Mouse (Mus musculus): ENCODE results near the gene Ranbp3. TPM values are rescaled to one million over a fixed set of nuclear protein-coding genes. Genes with fewer than 3 reads are reported as not detected.

The Ranbp3 gene
- polyA plus RNA-seq, 1 experiment, result 70.0 TPM

- no peaks in the 10 kb centered on the region for H3K36me3 ChIP-seq (ENCODE audit: control insufficient read depth, insufficient read depth)
- H3K4me3 ChIP-seq, result no peak overlapping the region
- H3ac ChIP-seq (ENCODE audit: control insufficient read depth, insufficient read length), result no peak overlapping the region
- peaks cover 63% of the 10 kb centered on the region for H3K27me3 ChIP-seq (ENCODE audit: control insufficient read depth, insufficient read depth, insufficient read length)
- no peak overlapping the region for H3K4me2 ChIP-seq (ENCODE audit: low read depth)
- H3K79me2 ChIP-seq (ENCODE audit: control insufficient read depth, insufficient read depth), result no peaks in the 10 kb centered on the region
- TF ChIP-seq E2F4 (IDR thresholded peaks at IDR 0.05; ENCODE audit: insufficient read depth), result no peak
- no peak for TF ChIP-seq REST (IDR thresholded peaks at IDR 0.05; ENCODE audit: insufficient read depth, insufficient read length)
- no peak for TF ChIP-seq MAX (IDR thresholded peaks at IDR 0.05; ENCODE audit: low read depth)
- TF ChIP-seq SRF (IDR thresholded peaks at IDR 0.05; ENCODE audit: control insufficient read depth, insufficient read length, low read depth), result no peak
- TF ChIP-seq POLR2A (IDR thresholded peaks at IDR 0.05; ENCODE audit: insufficient read length, low read depth), result no peak
- TF ChIP-seq TCF3 (IDR thresholded peaks at IDR 0.05; ENCODE audit: insufficient read length, low read depth), result no peak
- no peak for TF ChIP-seq CEBPB (IDR thresholded peaks at IDR 0.05; ENCODE audit: insufficient read depth, poor library complexity, severe bottlenecking)
- no peak for TF ChIP-seq MYOG (IDR thresholded peaks at IDR 0.05; ENCODE audit: control insufficient read depth in 1 of 3, insufficient read depth in 1 of 3, insufficient read length in 2 of 3, low read depth in 2 of 3)
- no peak for TF ChIP-seq USF1 (IDR thresholded peaks at IDR 0.05; ENCODE audit: low read depth)
- TF ChIP-seq MYOD1 (IDR thresholded peaks at IDR 0.05; ENCODE audit: control insufficient read depth in 1 of 3, insufficient read length in 2 of 3, low read depth in 2 of 3), result no peak
- no peak for TF ChIP-seq POLR2AphosphoS2 (IDR thresholded peaks at IDR 0.05; ENCODE audit: insufficient read length, low read depth)
- TF ChIP-seq TCF12 (IDR thresholded peaks at IDR 0.05; ENCODE audit: insufficient read depth, poor library complexity, severe bottlenecking), result no peak
Measured at GRCm38 (mm10) chr17:56740788-56741160, 67.7 kb downstream of the Ranbp3 start.

GRCm38 (mm10) chr17:56744173-56744572 is 71.1 kb downstream of the Ranbp3 start:
- Histone ChIP-seq H3K4me3 (no peak overlapping the region), H3K79me2 (ENCODE audit: control insufficient read depth, insufficient read depth) (no peaks in the 10 kb centered on the region), H3K36me3 (ENCODE audit: control insufficient read depth, insufficient read depth) (no peaks in the 10 kb centered on the region), H3K4me2 (ENCODE audit: low read depth) (no peak overlapping the region), H3K27me3 (ENCODE audit: control insufficient read depth, insufficient read depth, insufficient read length) (peaks cover 44% of the 10 kb centered on the region), H3ac (ENCODE audit: control insufficient read depth, insufficient read length) (no peak overlapping the region)
- TF ChIP-seq POLR2AphosphoS2 (IDR thresholded peaks at IDR 0.05; ENCODE audit: insufficient read length, low read depth) (no peak), MYOG (IDR thresholded peaks at IDR 0.05; ENCODE audit: control insufficient read depth in 1 of 3, insufficient read depth in 1 of 3, insufficient read length in 2 of 3, low read depth in 2 of 3) (no peak), SRF (IDR thresholded peaks at IDR 0.05; ENCODE audit: control insufficient read depth, insufficient read length, low read depth) (no peak), CEBPB (IDR thresholded peaks at IDR 0.05; ENCODE audit: insufficient read depth, poor library complexity, severe bottlenecking) (no peak), REST (IDR thresholded peaks at IDR 0.05; ENCODE audit: insufficient read depth, insufficient read length) (no peak), TCF12 (IDR thresholded peaks at IDR 0.05; ENCODE audit: insufficient read depth, poor library complexity, severe bottlenecking) (no peak), POLR2A (IDR thresholded peaks at IDR 0.05; ENCODE audit: insufficient read length, low read depth) (no peak), MYOD1 (IDR thresholded peaks at IDR 0.05; ENCODE audit: control insufficient read depth in 1 of 3, insufficient read length in 2 of 3, low read depth in 2 of 3) (no peak), E2F4 (IDR thresholded peaks at IDR 0.05; ENCODE audit: insufficient read depth) (no peak), TCF3 (IDR thresholded peaks at IDR 0.05; ENCODE audit: insufficient read length, low read depth) (no peak), MAX (IDR thresholded peaks at IDR 0.05; ENCODE audit: low read depth) (no peak), USF1 (IDR thresholded peaks at IDR 0.05; ENCODE audit: low read depth) (no peak)

- H3K4me3 ChIP-seq, result no peak overlapping the region
- no peak overlapping the region for H3ac ChIP-seq (ENCODE audit: control insufficient read depth, insufficient read length)
- TF ChIP-seq MYOG (IDR thresholded peaks at IDR 0.05; ENCODE audit: control insufficient read depth in 1 of 3, insufficient read depth in 1 of 3, insufficient read length in 2 of 3, low read depth in 2 of 3) (no peak), POLR2A (IDR thresholded peaks at IDR 0.05; ENCODE audit: insufficient read length, low read depth) (no peak), TCF12 (IDR thresholded peaks at IDR 0.05; ENCODE audit: insufficient read depth, poor library complexity, severe bottlenecking) (no peak), REST (IDR thresholded peaks at IDR 0.05; ENCODE audit: insufficient read depth, insufficient read length) (no peak), USF1 (IDR thresholded peaks at IDR 0.05; ENCODE audit: low read depth) (no peak), CEBPB (IDR thresholded peaks at IDR 0.05; ENCODE audit: insufficient read depth, poor library complexity, severe bottlenecking) (no peak), TCF3 (IDR thresholded peaks at IDR 0.05; ENCODE audit: insufficient read length, low read depth) (no peak), MAX (IDR thresholded peaks at IDR 0.05; ENCODE audit: low read depth) (no peak), POLR2AphosphoS2 (IDR thresholded peaks at IDR 0.05; ENCODE audit: insufficient read length, low read depth) (no peak), SRF (IDR thresholded peaks at IDR 0.05; ENCODE audit: control insufficient read depth, insufficient read length, low read depth) (no peak), MYOD1 (IDR thresholded peaks at IDR 0.05; ENCODE audit: control insufficient read depth in 1 of 3, insufficient read length in 2 of 3, low read depth in 2 of 3) (no peak), E2F4 (IDR thresholded peaks at IDR 0.05; ENCODE audit: insufficient read depth) (no peak)
- H3K79me2 ChIP-seq (ENCODE audit: control insufficient read depth, insufficient read depth), result no peaks in the 10 kb centered on the region
- H3K27me3 ChIP-seq (ENCODE audit: control insufficient read depth, insufficient read depth, insufficient read length), result peaks cover 43% of the 10 kb centered on the region
- no peak overlapping the region for H3K4me2 ChIP-seq (ENCODE audit: low read depth)
- no peaks in the 10 kb centered on the region for H3K36me3 ChIP-seq (ENCODE audit: control insufficient read depth, insufficient read depth)
Measured at GRCm38 (mm10) chr17:56751404-56752072, 78.4 kb downstream of the Ranbp3 start.

GRCm38 (mm10) chr17:56753452-56753851 is 80.4 kb downstream of the Ranbp3 start:
- H3K27me3 ChIP-seq (ENCODE audit: control insufficient read depth, insufficient read depth, insufficient read length), result peaks cover 54% of the 10 kb centered on the region

More at GRCm38 (mm10) chr17:56753452-56753851, 80.4 kb downstream of the Ranbp3 start:
- Histone ChIP-seq H3K79me2 (ENCODE audit: control insufficient read depth, insufficient read depth) (no peaks in the 10 kb centered on the region), H3K4me2 (ENCODE audit: low read depth) (no peak overlapping the region), H3K36me3 (ENCODE audit: control insufficient read depth, insufficient read depth) (no peaks in the 10 kb centered on the region), H3K4me3 (no peak overlapping the region), H3ac (ENCODE audit: control insufficient read depth, insufficient read length) (no peak overlapping the region)
- TF ChIP-seq MAX (IDR thresholded peaks at IDR 0.05; ENCODE audit: low read depth) (no peak), USF1 (IDR thresholded peaks at IDR 0.05; ENCODE audit: low read depth) (no peak), POLR2AphosphoS2 (IDR thresholded peaks at IDR 0.05; ENCODE audit: insufficient read length, low read depth) (no peak), TCF3 (IDR thresholded peaks at IDR 0.05; ENCODE audit: insufficient read length, low read depth) (no peak), SRF (IDR thresholded peaks at IDR 0.05; ENCODE audit: control insufficient read depth, insufficient read length, low read depth) (no peak), CEBPB (IDR thresholded peaks at IDR 0.05; ENCODE audit: insufficient read depth, poor library complexity, severe bottlenecking) (no peak), POLR2A (IDR thresholded peaks at IDR 0.05; ENCODE audit: insufficient read length, low read depth) (no peak), MYOG (IDR thresholded peaks at IDR 0.05; ENCODE audit: control insufficient read depth in 1 of 3, insufficient read depth in 1 of 3, insufficient read length in 2 of 3, low read depth in 2 of 3) (no peak), TCF12 (IDR thresholded peaks at IDR 0.05; ENCODE audit: insufficient read depth, poor library complexity, severe bottlenecking) (no peak)
